Mouse (Mus musculus) lung, postnatal 0 days (tissue): ENCODE measurements at regions not wholly inside any gene's neighbourhood (a gene's known extent, or its start where the extent isn't known, plus 50 kb on each side); places are given as distances from the start of the nearest gene placed in this dataset.

Experiments used
- CTCF ChIP-seq: IDR thresholded peaks from 2 replicates; pipeline ENCODE4 v1.5.1; 2016; ENCODE audit warnings: antibody characterized with exemption, mild to moderate bottlenecking
- EP300 ChIP-seq: IDR thresholded peaks from 2 replicates; pipeline ENCODE4 v1.6.1; 2016; ENCODE audit warnings: antibody characterized with exemption, mild to moderate bottlenecking, control low read depth

- TF ChIP-seq CTCF, result no peak
- no peak for TF ChIP-seq EP300
Measured at GRCm38 (mm10) chr12:106658317-106658716, 648.3 kb downstream of the Vrk1 start.
